Mouse (Mus musculus): ENCODE measurements around the gene Tpm4. TPM values are rescaled to one million over a fixed set of nuclear protein-coding genes. Genes with fewer than 3 reads are reported as not detected.

Tpm4 gene
- polyA plus RNA-seq, 1 experiment, result 64.0 TPM

- Histone ChIP-seq H3K27ac (replicated peaks; ENCODE audit: low read depth, low read length) (no peak overlapping the region), H3K4me3 (ENCODE audit: insufficient read depth, low read depth, low read length) (no peak overlapping the region), H3K4me1 (ENCODE audit: control insufficient read depth, insufficient read depth, insufficient read length, low read length) (peaks cover 10% of the 10 kb centered on the region; the same call in 1 of the 2 replicates)
Measured at GRCm38 (mm10) chr8:72132417-72132816, 2.4 kb upstream of the Tpm4 start.

GRCm38 (mm10) chr8:72132891-72133290 is 1.9 kb upstream of the Tpm4 start:
- no peak overlapping the region for H3K4me3 ChIP-seq (ENCODE audit: insufficient read depth, low read depth, low read length)
- H3K27ac ChIP-seq (replicated peaks; ENCODE audit: low read depth, low read length), result no peak overlapping the region
- H3K4me1 ChIP-seq (ENCODE audit: control insufficient read depth, insufficient read depth, insufficient read length, low read length), result peaks cover 14% of the 10 kb centered on the region; the same call in 1 of the 2 replicates

- peaks cover 16% of the 10 kb centered on the region; the same call in 1 of the 2 replicates for H3K4me1 ChIP-seq (ENCODE audit: control insufficient read depth, insufficient read depth, insufficient read length, low read length)
- H3K27ac ChIP-seq (replicated peaks; ENCODE audit: low read depth, low read length), result no peak overlapping the region
- no peak overlapping the region for H3K4me3 ChIP-seq (ENCODE audit: insufficient read depth, low read depth, low read length)
Measured at GRCm38 (mm10) chr8:72133507-72133906, 1.3 kb upstream of the Tpm4 start.

GRCm38 (mm10) chr8:72135446-72136301 is 899 bp downstream of the Tpm4 start:
- H3K4me1 ChIP-seq (ENCODE audit: control insufficient read depth, insufficient read depth, insufficient read length, low read length), result peaks cover 16% of the 10 kb centered on the region; the same call in 1 of the 2 replicates
- H3K27ac ChIP-seq (replicated peaks; ENCODE audit: low read depth, low read length), result peak overlapping the region; percentile 100
- H3K4me3 ChIP-seq (ENCODE audit: insufficient read depth, low read depth, low read length), result peak overlapping the region; percentile 98

GRCm38 (mm10) chr8:72136302-72136978 is 1.7 kb downstream of the Tpm4 start:
- Histone ChIP-seq H3K4me3 (ENCODE audit: insufficient read depth, low read depth, low read length) (peak overlapping the region; percentile 98), H3K4me1 (ENCODE audit: control insufficient read depth, insufficient read depth, insufficient read length, low read length) (peaks cover 9% of the 10 kb centered on the region; the same call in 1 of the 2 replicates), H3K27ac (replicated peaks; ENCODE audit: low read depth, low read length) (peak overlapping the region; percentile 100)

GRCm38 (mm10) chr8:72137431-72137830 is 2.7 kb downstream of the Tpm4 start:
- no peak overlapping the region for H3K4me3 ChIP-seq (ENCODE audit: insufficient read depth, low read depth, low read length)
- H3K27ac ChIP-seq (replicated peaks; ENCODE audit: low read depth, low read length), result 0 out of 2 replicates have a peak overlapping the region, but pooled peaks have one; percentile 28
- H3K4me1 ChIP-seq (ENCODE audit: control insufficient read depth, insufficient read depth, insufficient read length, low read length), result peaks cover 8% of the 10 kb centered on the region; the same call in 1 of the 2 replicates

- Histone ChIP-seq H3K4me3 (ENCODE audit: insufficient read depth, low read depth, low read length) (no peak overlapping the region), H3K4me1 (ENCODE audit: control insufficient read depth, insufficient read depth, insufficient read length, low read length) (peaks cover 6% of the 10 kb centered on the region; the same call in 1 of the 2 replicates), H3K27ac (replicated peaks; ENCODE audit: low read depth, low read length) (no peak overlapping the region)
Measured at GRCm38 (mm10) chr8:72138456-72138855, 3.7 kb downstream of the Tpm4 start.

- no peak overlapping the region for H3K4me3 ChIP-seq (ENCODE audit: insufficient read depth, low read depth, low read length)
- peaks cover 7% of the 10 kb centered on the region; the same call in 1 of the 2 replicates for H3K4me1 ChIP-seq (ENCODE audit: control insufficient read depth, insufficient read depth, insufficient read length, low read length)
- H3K27ac ChIP-seq (replicated peaks; ENCODE audit: low read depth, low read length), result no peak overlapping the region
Measured at GRCm38 (mm10) chr8:72143256-72143824, 8.6 kb downstream of the Tpm4 start.

- Histone ChIP-seq H3K4me3 (ENCODE audit: insufficient read depth, low read depth, low read length) (no peak overlapping the region), H3K4me1 (ENCODE audit: control insufficient read depth, insufficient read depth, insufficient read length, low read length) (peaks cover 7% of the 10 kb centered on the region; the same call in 1 of the 2 replicates), H3K27ac (replicated peaks; ENCODE audit: low read depth, low read length) (peak overlapping the region; percentile 15)
Measured at GRCm38 (mm10) chr8:72144345-72144975, 9.7 kb downstream of the Tpm4 start.

- Histone ChIP-seq H3K4me3 (ENCODE audit: insufficient read depth, low read depth, low read length) (no peak overlapping the region), H3K27ac (replicated peaks; ENCODE audit: low read depth, low read length) (no peak overlapping the region), H3K4me1 (ENCODE audit: control insufficient read depth, insufficient read depth, insufficient read length, low read length) (peaks cover 7% of the 10 kb centered on the region; the same call in 1 of the 2 replicates)
Measured at GRCm38 (mm10) chr8:72145511-72145910, 10.7 kb downstream of the Tpm4 start.

- Histone ChIP-seq H3K27ac (replicated peaks; ENCODE audit: low read depth, low read length) (no peak overlapping the region), H3K4me3 (ENCODE audit: insufficient read depth, low read depth, low read length) (no peak overlapping the region), H3K4me1 (ENCODE audit: control insufficient read depth, insufficient read depth, insufficient read length, low read length) (peaks cover 7% of the 10 kb centered on the region; the same call in 1 of the 2 replicates)
Measured at GRCm38 (mm10) chr8:72146056-72146455, 11.3 kb downstream of the Tpm4 start.

GRCm38 (mm10) chr8:72146556-72146955 is 11.8 kb downstream of the Tpm4 start:
- H3K4me1 ChIP-seq (ENCODE audit: control insufficient read depth, insufficient read depth, insufficient read length, low read length), result peaks cover 7% of the 10 kb centered on the region; the same call in 1 of the 2 replicates
- H3K27ac ChIP-seq (replicated peaks; ENCODE audit: low read depth, low read length), result 0 out of 2 replicates have a peak overlapping the region, but pooled peaks have one; percentile 59
- H3K4me3 ChIP-seq (ENCODE audit: insufficient read depth, low read depth, low read length), result no peak overlapping the region

GRCm38 (mm10) chr8:72147266-72147665 is 12.5 kb downstream of the Tpm4 start:
- H3K27ac ChIP-seq (replicated peaks; ENCODE audit: low read depth, low read length), result peak overlapping the region; percentile 76
- H3K4me3 ChIP-seq (ENCODE audit: insufficient read depth, low read depth, low read length), result no peak overlapping the region
- peaks cover 7% of the 10 kb centered on the region; the same call in 1 of the 2 replicates for H3K4me1 ChIP-seq (ENCODE audit: control insufficient read depth, insufficient read depth, insufficient read length, low read length)

- Histone ChIP-seq H3K27ac (replicated peaks; ENCODE audit: low read depth, low read length) (no peak overlapping the region), H3K4me3 (ENCODE audit: insufficient read depth, low read depth, low read length) (no peak overlapping the region), H3K4me1 (ENCODE audit: control insufficient read depth, insufficient read depth, insufficient read length, low read length) (peaks cover 7% of the 10 kb centered on the region; the same call in 1 of the 2 replicates)
Measured at GRCm38 (mm10) chr8:72149056-72149455, 14.3 kb downstream of the Tpm4 start.
